In genomic region chr17:88159851-88160676, GRCm38 (mm10) we compare ENCODE assay signal across 12 mouse cellular contexts.
DNase-seq lines count a peak whose midpoint lies in the region; ATAC-seq and TF ChIP-seq lines count a peak whose summit lies in the region.
"Had no signal": no experiment of that assay in that cellular context is flagged by ENCODE, and none has a peak within 500 bp of the region (broad histone marks: within the 10 kb centered on the region; RNA-seq: fewer than 3 reads in every experiment).

No protein-coding gene starts in this region.

- no peak overlapping the region for H3K9ac ChIP-seq in heart, embryonic 13.5 days
- peak overlapping the region; percentile 74 for H3K9ac ChIP-seq in ES-E14 (ENCODE audit: insufficient read depth, low read depth, low read length, poor library complexity, severe bottlenecking)
- H3K9ac ChIP-seq in forebrain, embryonic 13.5 days: no peak overlapping the region
- 0 out of 2 replicates have a peak overlapping the region, but pooled peaks have one; percentile 9 for H3K9ac ChIP-seq in midbrain, embryonic 14.5 days (replicated peaks; ENCODE audit: low read length)
- H3K9ac ChIP-seq: lung, embryonic 14.5 days had no signal

- in situ Hi-C loops in ES-E14 (cut with MboI; ENCODE audit: low sequenced_read_pairs in 2 of 2, unreplicated experiment in 2 of 2): no loop called here

- WGBS in heart, embryonic 13.5 days: 40% methylated on average over 19 of the region's 19 CpGs
- WGBS in forebrain, embryonic 13.5 days: 29% methylated on average over 19 of the region's 19 CpGs
- 31% methylated on average over 19 of the region's 19 CpGs for WGBS in midbrain, embryonic 14.5 days

- peaks cover 8% of the 10 kb centered on the region for H3K4me1 ChIP-seq in heart, embryonic 13.5 days
- H3K4me1 ChIP-seq in ES-E14 (ENCODE audit: control insufficient read depth in 2 of 2, insufficient read depth in 2 of 2, low read length in 2 of 2, poor library complexity in 1 of 2): peaks cover 6 to 7% of the 10 kb centered on the region in 2 experiments; a peak in 3 of 4 replicates
- H3K4me1 ChIP-seq in forebrain, embryonic 13.5 days: peaks cover 10% of the 10 kb centered on the region
- H3K4me1 ChIP-seq in midbrain, embryonic 14.5 days (ENCODE audit: control insufficient read depth, insufficient read depth, low read length): 0 out of 2 replicates have a peak, but pooled peaks cover 12% of the 10 kb centered on the region

- H3K36me3 ChIP-seq in heart, embryonic 13.5 days: no peaks in the 10 kb centered on the region
- H3K36me3 ChIP-seq in ES-E14 (ENCODE audit: control insufficient read depth, insufficient read depth, low read length, poor library complexity, severe bottlenecking): peaks cover 5% of the 10 kb centered on the region; the same call in 1 of the 2 replicates
- no peaks in the 10 kb centered on the region for H3K36me3 ChIP-seq in forebrain, embryonic 13.5 days (ENCODE audit: poor library complexity, severe bottlenecking)
- H3K36me3 ChIP-seq in midbrain, embryonic 14.5 days (ENCODE audit: control insufficient read depth, insufficient read depth, low read length): no peaks in the 10 kb centered on the region
- H3K36me3 ChIP-seq: G1E had no signal

- H3K4me3 ChIP-seq in heart, embryonic 13.5 days: no peak overlapping the region
- peak overlapping the region; percentile 71 to 81 for H3K4me3 ChIP-seq in ES-E14 (ENCODE audit: insufficient read depth in 1 of 2, low read depth in 1 of 2, low read length in 2 of 2, poor library complexity in 1 of 2, severe bottlenecking in 1 of 2)
- peak overlapping the region; percentile 21 for H3K4me3 ChIP-seq in forebrain, embryonic 13.5 days
- H3K4me3 ChIP-seq in midbrain, embryonic 14.5 days (replicated peaks; ENCODE audit: low read depth, low read length): peak overlapping the region; percentile 10; the same call in 1 of the 2 replicates
- H3K4me3 ChIP-seq: myocyte had no signal

- ATAC-seq in heart, embryonic 13.5 days (ENCODE audit: extremely low read depth, insufficient number of reproducible peaks, low FRiP score, low TSS enrichment): no peak
- 0 out of 2 replicates have a peak, but pooled peaks have one; percentile 10 for ATAC-seq in forebrain, embryonic 13.5 days
- no peak for ATAC-seq in midbrain, embryonic 14.5 days (ENCODE audit: low FRiP score, low TSS enrichment)

- no peaks in the 10 kb centered on the region for H3K9me3 ChIP-seq in heart, embryonic 13.5 days
- no peaks in the 10 kb centered on the region for H3K9me3 ChIP-seq in ES-E14 (ENCODE audit: control insufficient read depth, insufficient read depth, low read depth, low read length)
- no peaks in the 10 kb centered on the region for H3K9me3 ChIP-seq in forebrain, embryonic 13.5 days (replicated peaks)
- no peaks in the 10 kb centered on the region for H3K9me3 ChIP-seq in midbrain, embryonic 14.5 days (ENCODE audit: control insufficient read depth, low read length)
- H3K9me3 ChIP-seq: G1E had no signal

- H3K4me2 ChIP-seq in heart, embryonic 13.5 days: peak overlapping the region; percentile 55
- peak overlapping the region; percentile 53 for H3K4me2 ChIP-seq in forebrain, embryonic 13.5 days
- H3K4me2 ChIP-seq in midbrain, embryonic 14.5 days (ENCODE audit: low read length): peak overlapping the region; percentile 44
- H3K4me2 ChIP-seq: lung, embryonic 14.5 days had no signal

- H3K27ac ChIP-seq in heart, embryonic 13.5 days (replicated peaks): no peak overlapping the region
- peak overlapping the region; percentile 84 for H3K27ac ChIP-seq in ES-E14 (ENCODE audit: insufficient read depth, low read depth, low read length, poor library complexity, severe bottlenecking)
- no peak overlapping the region for H3K27ac ChIP-seq in forebrain, embryonic 13.5 days
- H3K27ac ChIP-seq in midbrain, embryonic 14.5 days (replicated peaks; ENCODE audit: low read depth, low read length): no peak overlapping the region

- peaks cover 20% of the 10 kb centered on the region; the same call in 1 of the 2 replicates for H3K27me3 ChIP-seq in heart, embryonic 13.5 days (replicated peaks)
- H3K27me3 ChIP-seq in forebrain, embryonic 13.5 days: no peaks in the 10 kb centered on the region
- H3K27me3 ChIP-seq in midbrain, embryonic 14.5 days (ENCODE audit: control insufficient read depth, insufficient read depth, low read length): no peaks in the 10 kb centered on the region

- no peak for DNase-seq in heart, adult 9 months (ENCODE audit: low spot score in 2 of 2)
- DNase-seq in ES-E14 (ENCODE audit: low read depth, low spot score): peak; percentile 57
- DNase-seq in midbrain, embryonic 14.5 days: peak; percentile 7
- DNase-seq in left cerebral cortex, adult 8-10 months (ENCODE audit: low spot score in 2 of 2): no peak
- DNase-seq in gastrocnemius, postnatal 10 days: no peak
- DNase-seq: adrenal gland, postnatal 25 days; thymus, postnatal 4 days had no signal

TF ChIP-seq in ES-E14, 5 proteins besides CTCF, POLR2A, EP300 and RAD21:
- TF ChIP-seq MAFK (IDR thresholded peaks at IDR 0.05; ENCODE audit: insufficient read depth, low read depth, low read length) (no peak), CHD2 (IDR thresholded peaks at IDR 0.05; ENCODE audit: low read depth, low read length) (no peak), ZC3H11A (IDR thresholded peaks at IDR 0.05; ENCODE audit: borderline replicate concordance, low read depth, low read length) (no peak), ZNF384 (IDR thresholded peaks at IDR 0.05; ENCODE audit: low read depth, low read length) (no peak), HCFC1 (IDR thresholded peaks at IDR 0.05; ENCODE audit: borderline replicate concordance, insufficient read depth, low read length) (no peak)
TF ChIP-seq in ES-E14: peak in this region for 0.

Comparison
In these comparisons a context has a peak if more than half of its experiments do, and no peak if none do; other contexts are left out.
1. H3K9ac ChIP-seq: peak in ES-E14 (single experiment) and midbrain, embryonic 14.5 days (single experiment); none in heart, embryonic 13.5 days (single experiment) and forebrain, embryonic 13.5 days (single experiment).
2. DNase-seq: peak in ES-E14 (single experiment) and midbrain, embryonic 14.5 days (single experiment); none in heart, adult 9 months (0 of 2), left cerebral cortex, adult 8-10 months (0 of 2) and gastrocnemius, postnatal 10 days (single experiment).
3. Peak in every context shown above with its lines, with median percentiles within 50 percentile points of each other: H3K4me2 ChIP-seq.